Mouse (Mus musculus) hindbrain, embryonic 14.5 days (tissue): ENCODE measurements at regions not wholly inside any gene's neighbourhood (a gene's known extent, or its start where the extent isn't known, plus 50 kb on each side); places are given as distances from the start of the nearest gene placed in this dataset.
A peak's percentile ranks its signal among the peaks of the same experiment; 100 is the strongest.
"Not testable (repeated sequence)": the region's sequence is repeated elsewhere in the genome, so short reads cannot be mapped to it uniquely, and the experiment has no call there.

ENCODE experiments used
- ATAC-seq: fragments of 200-750 bp; cut with Nextera tagmentation; 2 replicates; pipeline ENCODE4 v1.8.0; 2017; ENCODE audit warnings: moderate number of reproducible peaks, mild to moderate bottlenecking, moderate TSS enrichment, moderate library complexity; ENCODE audit not compliant: low FRiP score
- DNase-seq: peaks from one replicate; pipeline ENCODE4 v3.0.0-alpha.2; 2015; ENCODE audit warnings: low spot score
- H3K27ac ChIP-seq: fragments of 300-500 bp; sonication (generic); 2 replicates; pipeline ENCODE4 v1.5.1; 2014; ENCODE audit warnings: mild to moderate bottlenecking, moderate library complexity
- H3K27me3 ChIP-seq: fragments of 300-500 bp; sonication (generic); 2 replicates; pipeline ENCODE4 v1.6.1; 2014; ENCODE audit warnings: mild to moderate bottlenecking, low read length, mixed read lengths; ENCODE audit not compliant: control insufficient read depth, insufficient read depth
- H3K36me3 ChIP-seq: fragments of 300-500 bp; sonication (generic); replicated peaks from 2 replicates; pipeline ENCODE4 v1.6.1; 2014; ENCODE audit not compliant: control insufficient read depth, insufficient read depth
- H3K4me1 ChIP-seq: fragments of 300-500 bp; sonication (generic); replicated peaks from 2 replicates; pipeline ENCODE4 v1.6.1; 2014; ENCODE audit warnings: antibody characterized with exemption, low read length, mixed read lengths; ENCODE audit not compliant: control insufficient read depth, insufficient read depth
- H3K4me2 ChIP-seq: fragments of 300-500 bp; sonication (generic); replicated peaks from 2 replicates; pipeline ENCODE4 v1.6.1; 2014; ENCODE audit warnings: mild to moderate bottlenecking, moderate library complexity
- H3K4me3 ChIP-seq: fragments of 300-500 bp; sonication (generic); replicated peaks from 2 replicates; pipeline ENCODE4 v1.5.1; 2014; ENCODE audit warnings: mild to moderate bottlenecking, low read length
- H3K9ac ChIP-seq: fragments of 300-500 bp; sonication (generic); 2 replicates; pipeline ENCODE4 v1.6.1; 2014
- H3K9me3 ChIP-seq: fragments of 300-500 bp; sonication (generic); 2 replicates; pipeline ENCODE4 v1.6.1; 2016; ENCODE audit warnings: low read length; ENCODE audit not compliant: control insufficient read depth
- WGBS: fragments of 180-500 bp; shearing (Covaris S2); extraction: QIAGEN DNeasy Blood & Tissue Kit; methylation state at CpG from one replicate; pipeline ENCODE4 v1.1.7; 2014; 5-methylcytosine and 5-hydroxymethylcytosine counted together

DNA sequence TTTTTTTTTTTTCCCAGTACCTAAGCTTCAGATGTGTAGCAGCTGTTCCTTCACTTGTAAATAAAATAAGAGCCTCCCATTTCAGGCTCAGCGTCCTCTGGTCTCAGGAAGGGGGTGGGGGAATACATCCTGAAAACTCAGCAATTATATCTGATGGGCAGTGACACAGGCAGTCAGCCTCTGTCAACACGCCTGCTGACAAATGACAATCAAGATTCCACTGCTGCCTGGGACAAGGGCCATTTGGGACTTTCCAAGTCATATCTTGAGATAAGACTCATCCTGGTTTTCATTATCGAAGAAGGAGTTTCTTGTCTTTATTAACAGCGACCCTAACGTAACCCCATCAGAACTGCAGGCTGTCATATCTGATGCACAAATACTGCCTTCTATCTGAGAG lies 187.9 kb upstream of the Pum3 start:
- WGBS, result 68% methylated on average over 5 of the region's 5 CpGs
- Histone ChIP-seq H3K36me3 (no peaks in the 10 kb centered on the region), H3K4me2 (no peak overlapping the region), H3K27me3 (no peaks in the 10 kb centered on the region), H3K27ac (no peak overlapping the region), H3K4me1 (no peaks in the 10 kb centered on the region), H3K9me3 (no peaks in the 10 kb centered on the region), H3K4me3 (no peak overlapping the region), H3K9ac (no peak overlapping the region)
- no peak for DNase-seq
- no peak for ATAC-seq

- Histone ChIP-seq H3K4me3 (no peak overlapping the region), H3K36me3 (no peaks in the 10 kb centered on the region), H3K4me2 (no peak overlapping the region), H3K9me3 (no peaks in the 10 kb centered on the region), H3K27ac (no peak overlapping the region), H3K4me1 (peaks cover 5% of the 10 kb centered on the region; the same call in 1 of the 2 replicates), H3K9ac (no peak overlapping the region), H3K27me3 (no peaks in the 10 kb centered on the region)
- DNase-seq (no peak), ATAC-seq (no peak)
- WGBS, result 97% methylated on average over 2 of the region's 2 CpGs
These were observed 177.3 kb upstream of the Pum3 start for GRCm38 (mm10) chr19:27606933-27607332.

- no peaks in the 10 kb centered on the region for H3K27me3 ChIP-seq
- H3K4me3 ChIP-seq, result no peak overlapping the region
- WGBS, result 10% methylated on average over 8 of the region's 8 CpGs
- H3K36me3 ChIP-seq, result no peaks in the 10 kb centered on the region
- H3K4me2 ChIP-seq, result no peak overlapping the region
- no peak overlapping the region for H3K9ac ChIP-seq
- DNase-seq, result no peak
- peaks cover 12% of the 10 kb centered on the region for H3K4me1 ChIP-seq
- no peaks in the 10 kb centered on the region for H3K9me3 ChIP-seq
- no peak for ATAC-seq
- H3K27ac ChIP-seq, result no peak overlapping the region
These were observed 173.7 kb upstream of the Pum3 start for GRCm38 (mm10) chr19:27603296-27603695.

DNA sequence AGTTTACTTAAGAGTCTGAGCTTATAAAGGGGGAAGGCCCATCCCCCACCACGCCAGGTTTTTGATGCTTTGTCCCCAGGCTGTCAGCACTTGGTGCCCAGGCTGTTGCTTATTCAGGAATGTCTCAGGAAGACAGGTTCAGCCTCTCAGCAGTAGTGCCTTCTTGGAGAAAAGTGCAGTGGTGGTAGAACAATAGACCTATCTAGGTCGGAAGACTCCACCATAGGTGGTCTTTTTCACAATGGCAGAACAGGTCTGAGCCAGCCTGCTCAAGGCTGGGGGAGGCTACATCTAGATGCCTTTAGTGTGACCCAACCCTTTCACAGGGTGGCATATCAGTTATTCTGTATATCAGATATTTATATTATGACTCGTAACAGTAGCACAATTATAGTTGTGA lies 171.9 kb upstream of the Pum3 start:
- no peak overlapping the region for H3K27ac ChIP-seq
- no peak overlapping the region for H3K4me3 ChIP-seq
- H3K9ac ChIP-seq, result no peak overlapping the region
- H3K4me1 ChIP-seq, result peaks cover 12% of the 10 kb centered on the region
- no peaks in the 10 kb centered on the region for H3K9me3 ChIP-seq
- no peaks in the 10 kb centered on the region for H3K36me3 ChIP-seq
- no peaks in the 10 kb centered on the region for H3K27me3 ChIP-seq
- H3K4me2 ChIP-seq, result no peak overlapping the region
- WGBS, result 78% methylated on average over 3 of the region's 3 CpGs
- ATAC-seq (no peak), DNase-seq (no peak)

- not testable (repeated sequence) for H3K9me3 ChIP-seq, DNase-seq, H3K27me3 ChIP-seq, H3K4me3 ChIP-seq, H3K4me2 ChIP-seq, H3K36me3 ChIP-seq, ATAC-seq, H3K9ac ChIP-seq
- peak overlapping the region; percentile 67; the same call in 1 of the 2 replicates for H3K27ac ChIP-seq
- H3K4me1 ChIP-seq, result peaks cover 12% of the 10 kb centered on the region
- 88% methylated on average over 9 of the region's 9 CpGs for WGBS
These were observed 170.8 kb upstream of the Pum3 start for GRCm38 (mm10) chr19:27600386-27600785.

DNA sequence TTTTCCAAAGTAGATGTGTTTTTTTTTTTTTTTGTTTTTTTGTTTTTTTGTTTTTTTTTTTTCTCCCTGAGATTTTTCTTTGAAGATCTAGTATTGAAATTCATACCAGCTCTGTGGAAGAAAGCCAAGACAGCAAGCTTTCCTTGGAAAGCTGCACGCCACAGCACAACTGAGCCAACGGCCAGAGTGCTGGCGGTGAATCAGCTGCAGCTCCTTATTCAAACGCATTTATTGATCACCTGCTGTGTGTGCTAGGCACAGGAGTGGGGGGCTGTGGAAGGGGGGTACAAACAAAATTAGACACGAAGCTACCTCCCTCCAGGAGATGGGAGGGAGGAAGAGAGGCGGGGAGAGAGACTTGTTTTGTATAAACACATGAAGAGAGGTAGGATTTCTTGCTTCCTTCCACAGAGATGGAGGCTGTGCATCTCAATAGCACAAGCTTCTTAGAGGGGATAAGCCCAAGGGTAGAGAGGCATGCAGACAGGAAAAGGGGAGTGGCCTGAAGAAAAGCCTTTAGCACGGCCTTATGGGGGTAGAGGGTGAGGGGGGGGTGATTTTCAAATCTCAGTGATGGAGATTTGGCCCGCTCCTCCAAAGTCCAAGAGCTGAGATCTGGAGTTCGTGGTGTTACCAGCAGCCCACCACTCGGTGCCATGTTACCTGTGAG lies 170.1 kb upstream of the Pum3 start:
- Histone ChIP-seq H3K36me3 (no peaks in the 10 kb centered on the region), H3K4me1 (peaks cover 12% of the 10 kb centered on the region), H3K4me3 (no peak overlapping the region), H3K27me3 (no peaks in the 10 kb centered on the region), H3K9me3 (no peaks in the 10 kb centered on the region), H3K27ac (peak overlapping the region; percentile 67), H3K4me2 (0 out of 2 replicates have a peak overlapping the region, but pooled peaks have one; percentile 12), H3K9ac (no peak overlapping the region)
- ATAC-seq (peak; percentile 68), DNase-seq (peak; percentile 60)
- WGBS, result 32% methylated on average over 10 of the region's 10 CpGs

DNA sequence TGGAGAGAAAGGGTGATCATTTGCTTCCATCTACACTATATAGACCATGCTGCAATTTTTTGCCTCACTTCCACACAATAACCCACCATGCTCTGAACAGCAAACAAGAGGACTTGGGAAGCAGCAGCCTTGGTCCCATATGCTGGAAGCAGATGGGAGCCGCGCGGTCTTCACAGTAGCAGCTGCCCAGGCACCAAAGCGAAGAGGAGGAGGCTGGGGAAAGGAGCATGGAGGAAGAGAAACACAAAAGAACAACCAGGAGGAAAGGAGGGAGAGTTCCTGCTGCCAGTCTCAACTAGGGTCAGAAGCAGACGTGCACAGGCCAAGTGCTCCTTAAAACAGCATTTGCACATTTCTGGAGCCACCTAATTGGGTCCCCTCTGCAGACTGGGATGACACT lies 168.7 kb upstream of the Pum3 start:
- ATAC-seq, result no peak
- Histone ChIP-seq H3K27ac (no peak overlapping the region), H3K9ac (no peak overlapping the region), H3K27me3 (no peaks in the 10 kb centered on the region), H3K4me1 (peaks cover 12% of the 10 kb centered on the region), H3K9me3 (no peaks in the 10 kb centered on the region), H3K36me3 (no peaks in the 10 kb centered on the region), H3K4me2 (no peak overlapping the region), H3K4me3 (no peak overlapping the region)
- WGBS, result 88% methylated on average over 5 of the region's 5 CpGs
- DNase-seq, result no peak

DNA sequence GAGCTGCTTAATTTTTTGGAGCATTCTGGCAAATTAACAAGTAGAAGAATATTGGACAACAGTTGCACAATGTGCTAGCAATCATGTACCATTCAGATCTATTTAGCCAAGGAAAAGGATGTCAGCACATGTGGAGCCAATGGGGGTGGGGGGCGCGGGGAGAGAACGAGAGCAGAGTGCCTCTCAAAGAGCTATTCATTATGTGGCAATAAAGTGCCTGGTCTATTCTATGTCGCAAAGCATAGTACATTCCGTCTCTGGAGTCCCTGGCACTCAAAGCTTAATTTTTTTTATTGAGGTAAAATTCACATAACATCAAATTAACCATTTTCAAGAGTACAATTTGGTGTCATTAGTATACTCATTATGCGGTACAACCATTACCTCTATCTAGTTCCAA lies 155.9 kb upstream of the Pum3 start:
- 84% methylated on average over 6 of the region's 6 CpGs for WGBS
- Histone ChIP-seq H3K9ac (no peak overlapping the region), H3K4me2 (no peak overlapping the region), H3K36me3 (no peaks in the 10 kb centered on the region), H3K9me3 (no peaks in the 10 kb centered on the region), H3K4me3 (no peak overlapping the region), H3K4me1 (peaks cover 9% of the 10 kb centered on the region), H3K27me3 (no peaks in the 10 kb centered on the region), H3K27ac (no peak overlapping the region)
- DNase-seq (no peak), ATAC-seq (no peak)

DNA sequence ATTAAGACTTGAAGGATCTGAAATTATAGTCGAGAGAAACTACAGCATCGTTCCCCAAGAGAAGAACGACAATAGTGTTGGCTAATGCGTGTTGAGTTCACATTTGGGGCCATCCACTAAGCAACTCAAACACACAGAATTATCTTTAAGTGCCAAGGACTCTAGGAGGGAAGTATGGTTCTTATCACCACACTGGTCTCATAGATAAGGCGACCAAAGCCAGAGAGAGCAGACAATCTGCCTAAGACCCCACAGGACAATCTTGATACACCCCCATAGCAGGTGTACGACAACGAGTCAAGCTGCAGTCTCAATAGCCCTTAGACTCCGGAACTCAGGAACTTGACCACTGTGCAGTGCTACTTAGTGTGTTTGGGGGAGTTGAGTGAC lies 152.5 kb upstream of the Pum3 start:
- no peak overlapping the region for H3K9ac ChIP-seq
- no peak overlapping the region for H3K27ac ChIP-seq
- WGBS, result 84% methylated on average over 8 of the region's 8 CpGs
- no peak overlapping the region for H3K4me3 ChIP-seq
- H3K27me3 ChIP-seq, result no peaks in the 10 kb centered on the region
- H3K36me3 ChIP-seq, result no peaks in the 10 kb centered on the region
- no peaks in the 10 kb centered on the region for H3K9me3 ChIP-seq
- no peak for DNase-seq
- H3K4me2 ChIP-seq, result peak overlapping the region; percentile 13; the same call in 1 of the 2 replicates
- peaks cover 9% of the 10 kb centered on the region for H3K4me1 ChIP-seq
- ATAC-seq, result no peak
